Mouse (Mus musculus) cerebellum, adult 8-10 months (tissue): ENCODE measurements at regions not wholly inside any gene's neighbourhood (a gene's known extent, or its start where the extent isn't known, plus 50 kb on each side); places are given as distances from the start of the nearest gene placed in this dataset.
"Not testable (repeated sequence)": the region's sequence is repeated elsewhere in the genome, so short reads cannot be mapped to it uniquely, and the experiment has no call there.

Source experiments
- DNase-seq: peaks from one replicate; pipeline ENCODE4 v3.0.0; 2022

DNA sequence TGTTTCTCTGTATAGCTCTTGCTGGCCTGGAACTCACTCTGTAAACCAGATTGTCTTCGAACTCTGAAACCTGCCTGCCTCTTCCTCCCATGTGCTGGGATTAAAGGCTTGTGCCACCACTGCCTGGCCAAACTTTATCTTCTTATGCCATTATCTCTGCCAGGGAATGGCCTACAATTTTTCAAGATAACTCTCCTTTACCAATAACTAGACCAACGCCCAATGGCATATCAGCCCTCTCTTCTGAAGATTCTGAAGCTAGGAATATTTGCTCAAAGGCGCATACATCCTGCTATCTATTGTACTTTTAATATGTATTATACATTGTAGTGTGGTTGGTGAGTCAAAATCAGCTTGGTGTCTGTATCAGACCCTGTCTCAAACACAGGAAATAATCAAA lies 235.4 kb upstream of the Cts3 start:
- DNase-seq = not testable (repeated sequence)

DNA sequence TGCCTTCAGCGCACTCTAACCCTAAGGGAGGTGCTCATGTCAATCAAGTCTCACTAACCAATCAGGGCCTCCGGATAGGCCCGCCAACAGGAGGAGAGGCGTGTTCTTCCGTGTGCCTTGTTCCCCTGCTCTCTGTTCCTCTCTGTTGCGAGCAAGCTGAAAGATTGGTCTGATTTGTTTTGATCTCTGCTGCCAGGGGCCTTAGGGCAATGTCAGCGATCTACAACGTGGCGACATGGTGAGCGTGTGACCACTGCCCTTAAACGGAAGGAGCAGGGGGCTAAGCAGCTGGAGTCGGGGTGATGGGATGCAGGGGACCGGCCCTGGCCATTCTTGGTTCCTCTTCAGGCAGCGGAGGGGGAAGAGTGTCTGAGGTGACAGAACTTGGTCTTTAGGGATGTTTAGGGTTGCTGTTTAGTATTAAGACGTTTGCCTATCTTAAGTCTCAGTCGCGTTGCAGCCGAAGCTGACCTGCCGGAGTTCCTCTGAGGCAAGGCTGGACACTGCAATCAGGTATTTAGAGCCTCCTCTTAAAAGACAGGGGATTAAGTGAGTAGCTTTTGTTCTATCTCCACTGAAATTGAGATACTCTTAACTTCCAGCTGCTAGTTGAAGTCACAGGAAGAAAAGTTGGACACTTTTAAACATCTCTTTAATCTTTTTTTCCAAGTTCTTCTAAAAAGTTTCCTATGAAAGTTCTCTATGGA lies 234.4 kb upstream of the Cts3 start:
- DNase-seq = peak; percentile 1

DNA sequence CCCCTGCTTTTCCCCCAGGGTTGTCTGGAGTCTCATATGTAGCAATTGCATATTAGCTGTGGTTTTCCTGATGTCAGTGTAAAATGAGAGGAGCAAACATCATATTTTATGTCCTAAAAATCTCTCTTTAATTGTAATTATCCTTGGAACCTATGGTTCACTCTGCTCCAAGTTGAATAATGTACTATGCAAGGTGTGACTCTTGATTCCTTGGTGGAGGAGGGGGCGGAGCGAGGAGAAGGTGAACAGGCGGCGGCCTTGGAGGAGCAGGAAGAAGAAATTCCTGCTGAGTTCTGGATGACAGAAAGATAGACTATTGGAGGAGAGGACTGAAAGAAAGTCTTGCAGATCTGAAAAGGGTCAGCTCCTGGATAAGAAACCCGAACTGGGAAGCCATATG lies 233.8 kb upstream of the Cts3 start:
- DNase-seq = not testable (repeated sequence)

DNA sequence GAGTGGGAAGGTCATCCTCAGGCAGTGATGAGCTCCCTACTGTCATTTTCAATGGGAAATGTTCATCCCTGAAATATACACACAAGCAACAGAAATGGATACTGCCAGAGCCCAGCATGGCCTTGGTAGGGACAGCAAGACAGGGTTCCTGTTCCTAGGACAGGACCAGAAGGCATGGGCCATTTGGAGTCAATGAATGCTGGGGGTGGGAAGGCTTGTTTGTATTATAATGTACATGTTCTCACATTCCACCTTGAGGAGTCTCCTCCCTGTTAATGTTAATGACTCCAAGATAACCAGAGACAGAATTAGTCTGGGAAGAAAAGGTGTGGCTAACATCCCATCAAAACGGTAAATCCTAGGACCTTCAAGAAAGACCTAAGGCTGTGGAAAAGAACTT lies 193.5 kb upstream of the Cts3 start:
- not testable (repeated sequence) for DNase-seq
